Mouse (Mus musculus): ENCODE data around the gene Klf2.

DNA sequence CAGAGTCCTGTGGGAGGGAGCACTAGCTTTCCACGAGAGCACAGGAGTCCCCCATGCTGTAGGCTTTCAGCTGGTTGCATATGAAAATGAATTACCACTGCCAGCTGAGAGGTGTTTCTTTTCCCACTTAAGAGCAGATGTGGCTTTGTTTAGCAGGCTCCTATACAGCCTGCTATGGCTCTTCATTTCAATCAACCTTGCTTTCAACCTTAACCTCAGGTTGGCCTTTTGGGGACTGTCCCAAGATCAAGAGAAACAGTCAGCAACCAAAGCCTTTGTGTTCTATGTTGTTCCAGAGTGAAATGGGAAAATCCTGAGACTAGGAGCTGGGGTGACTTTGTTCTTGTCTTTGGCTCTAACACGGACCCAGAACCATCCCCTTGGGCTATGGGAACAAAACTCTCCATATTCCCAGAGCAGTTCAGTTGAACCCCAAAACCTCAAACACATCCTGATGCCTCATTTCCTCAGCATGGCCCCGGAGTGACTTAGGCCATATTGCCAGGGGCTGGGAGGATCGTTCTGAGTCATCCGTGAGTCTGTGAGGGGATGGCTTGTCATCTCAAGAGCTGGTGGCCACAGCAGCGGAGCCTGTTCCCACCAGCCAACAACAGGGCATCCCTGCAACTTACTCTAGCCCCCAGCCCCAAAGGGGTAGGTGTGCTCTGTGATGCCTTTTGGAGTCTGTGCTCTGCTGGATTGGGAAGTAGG is 12.1 kb downstream of the Klf2 start:
- TF ChIP-seq CTCF (IDR thresholded peaks at IDR 0.05; ENCODE audit: low read depth, low read length) (no peak), POLR2A (IDR thresholded peaks at IDR 0.05; ENCODE audit: insufficient read depth, low read length) (no peak)

Measured in ES-Bruce4 (cell line).